Mouse (Mus musculus) hindlimb bud, embryonic 11.5 days (tissue): ENCODE measurements around the gene 4931428F04Rik.

Experiments used
- DNase-seq: peaks from one replicate; pipeline ENCODE4 v3.0.0-alpha.2; 2012; ENCODE audit warnings: low read depth, low spot score; ENCODE audit errors: extremely low spot score

Gene 4931428F04Rik

DNA sequence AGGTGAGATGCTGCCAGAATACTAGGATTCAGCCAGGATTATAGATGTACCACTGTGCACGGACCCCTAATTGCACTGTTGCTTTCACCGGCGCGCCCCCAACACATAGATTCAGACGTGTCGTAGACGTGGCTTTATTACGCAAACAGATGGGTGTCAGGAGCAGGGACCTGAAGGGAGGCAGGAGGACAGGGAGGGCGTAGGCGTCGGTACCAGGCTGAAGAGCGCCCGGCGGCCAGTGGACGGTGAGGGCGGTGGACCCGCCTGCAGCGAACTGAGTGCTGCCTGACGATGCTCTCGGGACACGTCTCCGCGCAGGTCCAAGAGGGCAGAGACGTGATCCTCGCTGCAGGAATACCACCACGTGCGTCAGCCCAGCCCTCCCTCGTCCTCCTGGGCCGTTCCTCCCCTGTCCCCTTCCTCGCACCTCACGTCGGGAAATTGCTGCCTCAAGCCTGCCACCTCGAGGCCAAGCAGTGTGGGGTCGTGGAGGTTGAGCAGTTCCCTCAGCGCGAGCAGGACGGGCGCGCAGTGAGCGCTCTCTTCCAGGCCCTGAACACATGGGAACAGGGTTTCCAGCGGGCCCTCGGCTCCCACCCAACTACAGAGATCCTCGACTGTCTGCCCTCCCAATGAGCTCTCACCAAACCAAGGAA lies at the start of gene 4931428F04Rik:
TSS of gene 4931428F04Rik (minus strand) at position 60 of the 656 bp plus-strand sequence.
- DNase-seq = no peak

DNA sequence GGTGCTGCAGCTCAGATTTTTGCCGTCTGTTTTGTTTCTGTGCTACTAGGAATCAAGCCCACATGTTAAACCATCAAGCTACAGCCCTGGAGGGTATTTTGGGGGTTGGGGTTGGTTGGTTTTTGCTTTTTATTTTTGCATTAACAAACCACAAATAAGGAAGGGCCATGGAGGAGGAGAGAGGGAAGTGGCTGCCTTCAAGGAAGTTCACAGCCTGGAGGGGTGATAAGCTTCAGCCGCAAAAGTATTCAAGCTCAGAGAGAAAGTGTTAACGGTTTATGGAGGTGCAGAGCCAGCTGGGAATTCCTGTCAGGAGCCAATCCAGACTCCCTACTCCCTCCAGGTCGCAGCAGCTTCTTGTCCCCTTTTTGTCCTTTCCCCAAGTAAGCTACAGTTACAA lies 49.3 kb upstream of the 4931428F04Rik start:
- DNase-seq = no peak

DNA sequence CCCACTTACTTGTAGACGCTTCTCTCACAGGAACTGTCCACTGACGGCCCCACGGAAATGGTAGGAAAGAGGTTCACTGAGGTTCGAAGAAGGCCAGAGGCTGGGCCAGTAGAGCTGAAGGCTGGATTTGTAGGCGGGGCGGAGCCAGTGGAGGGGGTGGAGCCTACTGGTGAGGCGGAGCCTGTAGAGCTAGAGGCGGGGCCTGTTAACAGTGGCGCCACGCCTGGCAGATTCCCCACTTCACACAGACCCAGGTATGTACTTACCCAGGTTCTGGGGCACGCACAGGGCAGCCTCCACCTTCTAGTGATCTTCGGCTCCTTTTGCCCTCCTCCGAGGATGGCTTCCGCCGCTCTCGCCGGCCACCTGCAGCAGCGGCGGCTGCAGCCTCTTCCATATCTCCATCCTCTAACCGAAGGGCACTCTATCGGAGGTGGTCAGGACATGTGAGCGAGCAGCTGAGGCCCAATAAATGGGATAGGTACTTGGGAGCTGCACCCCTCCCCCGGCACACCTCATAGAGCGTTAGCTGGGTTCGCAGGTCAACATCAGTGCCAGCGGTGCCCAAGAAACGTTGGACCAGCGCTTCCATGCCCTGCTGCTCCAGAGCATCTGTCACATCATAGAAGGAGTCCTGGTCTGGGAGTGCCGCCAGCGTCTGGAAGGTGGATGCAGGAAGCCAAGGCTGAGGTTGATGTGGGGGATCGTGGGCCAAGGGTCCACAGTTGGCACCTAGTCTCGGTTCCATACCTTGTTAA lies 46.9 kb upstream of the 4931428F04Rik start:
- no peak for DNase-seq

- DNase-seq = no peak
Observed at GRCm38 (mm10) chr8:105332523-105332922, 42.9 kb upstream of the 4931428F04Rik start.

GRCm38 (mm10) chr8:105331931-105332330 lies 42.3 kb upstream of the 4931428F04Rik start:
- DNase-seq = no peak

GRCm38 (mm10) chr8:105331469-105331868 lies 41.8 kb upstream of the 4931428F04Rik start:
- DNase-seq = no peak

- DNase-seq = no peak
Observed at GRCm38 (mm10) chr8:105330325-105330724, 40.7 kb upstream of the 4931428F04Rik start.

- DNase-seq = no peak
Observed at GRCm38 (mm10) chr8:105326968-105327367, 37.3 kb upstream of the 4931428F04Rik start.

DNA sequence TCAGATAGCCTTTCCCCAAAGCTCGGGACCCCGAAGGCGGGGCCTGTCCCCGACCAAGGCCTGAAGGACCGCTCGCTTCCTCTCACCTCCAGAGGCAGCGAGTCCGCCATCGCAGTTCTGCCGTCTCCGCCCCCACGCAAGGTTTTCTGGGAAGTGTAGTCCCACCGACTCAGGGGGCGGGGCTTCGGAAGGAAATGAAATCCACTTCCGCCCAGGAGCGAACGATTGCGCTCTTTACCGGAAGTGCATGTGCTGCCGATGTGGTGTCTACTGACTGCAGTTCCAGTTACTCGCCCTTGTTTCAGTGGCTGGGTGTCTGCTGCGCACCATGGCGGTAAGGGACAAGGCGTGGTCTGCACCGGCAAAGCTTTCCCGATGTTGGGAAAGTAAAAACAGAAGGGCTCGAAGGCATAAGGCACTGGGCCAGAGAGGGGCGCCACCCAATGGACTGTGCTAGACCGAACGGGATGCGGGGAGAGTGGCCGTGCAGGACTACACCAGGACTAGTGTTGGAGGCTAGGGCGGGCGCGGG lies 36.5 kb upstream of the 4931428F04Rik start, which contains the start of the genes Lrrc29 and Tmem208:
TSS of gene Lrrc29 (minus strand) at position 138 of the 532 bp plus-strand sequence.
TSS of gene Tmem208 (plus strand) at position 214 of the 532 bp plus-strand sequence.
- no peak for DNase-seq

GRCm38 (mm10) chr8:105325641-105326093 lies 36.0 kb upstream of the 4931428F04Rik start:
- DNase-seq = no peak

DNA sequence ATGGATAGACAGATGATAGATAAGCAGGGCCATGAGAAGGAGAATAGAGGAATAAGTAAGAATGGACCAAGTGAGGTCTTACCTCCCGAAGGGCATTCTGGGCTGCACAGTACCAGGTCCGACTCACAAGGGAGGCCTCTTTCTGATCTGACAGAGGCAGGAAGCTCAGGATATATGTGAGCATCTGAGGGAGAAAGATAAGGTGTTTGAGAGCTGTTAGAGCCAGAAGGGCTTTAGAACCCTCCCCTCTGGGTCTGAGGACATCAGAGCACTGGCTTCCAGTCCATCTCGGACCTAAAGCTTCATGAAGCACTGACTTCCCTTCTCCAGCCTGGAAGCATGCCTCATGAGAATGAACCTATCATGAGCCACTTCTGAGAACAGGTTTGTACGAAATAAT lies 33.5 kb upstream of the 4931428F04Rik start:
- DNase-seq = no peak

DNA sequence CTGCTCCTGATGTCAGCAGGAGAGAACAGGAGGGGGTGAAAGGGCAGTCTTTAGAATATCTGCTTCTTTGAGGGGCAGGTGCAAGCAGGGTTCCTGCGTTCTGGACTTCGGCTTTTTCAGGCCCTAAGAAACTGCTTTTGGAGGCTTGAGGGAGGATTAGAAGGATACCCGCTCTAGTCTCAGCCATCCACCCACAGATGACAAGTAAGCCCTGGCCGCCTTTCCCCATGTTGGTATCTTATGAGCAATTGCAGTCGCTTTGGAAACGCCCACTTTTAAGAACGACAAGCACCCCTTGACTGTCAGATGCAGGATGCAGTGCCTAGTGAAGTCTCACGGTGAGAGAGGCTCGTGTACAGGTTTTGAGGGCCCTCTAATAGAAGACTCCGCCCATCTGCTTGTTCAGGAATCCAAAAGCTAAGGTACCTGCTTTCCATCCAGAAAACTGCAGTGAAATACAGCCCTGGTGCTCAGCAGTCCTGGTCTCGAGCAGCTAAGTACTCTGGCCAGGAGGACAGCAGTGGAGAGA lies 29.1 kb upstream of the 4931428F04Rik start:
- DNase-seq = no peak

DNA sequence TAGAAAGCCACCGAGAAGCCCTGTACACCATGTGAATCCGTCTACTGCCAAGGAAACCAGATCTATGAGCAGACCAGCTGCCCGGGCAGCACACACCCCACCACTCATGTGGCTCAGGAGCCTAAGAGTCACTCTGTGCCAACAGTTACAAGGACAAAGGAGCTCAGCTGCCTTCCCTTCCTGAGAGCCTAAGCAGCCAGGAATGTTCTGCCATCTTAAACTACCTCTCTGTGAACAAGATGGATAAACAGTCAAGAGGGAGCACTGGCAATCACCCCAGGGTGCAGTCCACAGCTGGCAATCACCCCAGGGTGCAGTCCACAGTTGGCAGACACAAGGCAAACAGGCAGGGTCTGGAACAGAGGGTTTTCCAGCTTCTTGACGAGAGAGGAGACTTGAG lies 28.3 kb upstream of the 4931428F04Rik start:
- no peak for DNase-seq

- no peak for DNase-seq
Observed at GRCm38 (mm10) chr8:105315073-105315769, 25.6 kb upstream of the 4931428F04Rik start.

DNA sequence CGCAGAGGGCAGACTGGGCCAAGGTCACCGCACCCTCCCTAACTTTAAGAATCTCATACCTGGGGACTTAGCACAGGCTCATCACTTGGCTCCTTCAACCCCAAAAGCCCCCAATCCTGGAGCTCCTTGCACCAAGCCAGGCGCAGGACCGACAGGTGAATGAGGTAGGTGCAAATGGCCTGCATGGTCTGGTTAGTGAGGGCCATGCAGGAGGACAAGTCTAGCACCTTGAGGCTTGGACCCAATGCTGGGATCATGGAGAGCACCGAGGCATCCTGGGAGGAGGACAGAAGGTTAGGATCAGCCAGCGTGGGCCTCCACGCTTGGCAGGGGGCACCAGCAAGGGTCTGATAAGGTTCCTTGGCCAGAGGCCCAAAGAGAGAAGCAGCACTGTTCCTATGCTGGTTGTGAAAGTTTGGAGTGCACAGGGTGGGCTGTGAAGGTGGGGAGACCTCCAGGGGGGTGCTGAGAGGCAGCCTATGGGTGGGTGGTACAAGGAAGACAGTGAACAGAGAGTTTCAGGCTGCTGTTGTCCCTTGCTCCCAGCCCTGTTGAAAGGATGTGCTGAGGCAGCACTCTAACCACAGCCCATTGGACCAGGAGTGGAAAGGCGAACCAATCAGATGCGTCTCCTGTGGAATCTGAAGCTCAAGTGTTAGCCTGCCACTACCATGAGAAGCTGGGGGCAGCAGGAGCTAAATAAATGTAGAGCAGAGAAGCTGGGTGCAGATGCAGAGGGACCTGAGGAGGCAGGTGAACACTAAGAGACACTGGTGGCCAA lies 24.1 kb upstream of the 4931428F04Rik start:
- no peak for DNase-seq

DNA sequence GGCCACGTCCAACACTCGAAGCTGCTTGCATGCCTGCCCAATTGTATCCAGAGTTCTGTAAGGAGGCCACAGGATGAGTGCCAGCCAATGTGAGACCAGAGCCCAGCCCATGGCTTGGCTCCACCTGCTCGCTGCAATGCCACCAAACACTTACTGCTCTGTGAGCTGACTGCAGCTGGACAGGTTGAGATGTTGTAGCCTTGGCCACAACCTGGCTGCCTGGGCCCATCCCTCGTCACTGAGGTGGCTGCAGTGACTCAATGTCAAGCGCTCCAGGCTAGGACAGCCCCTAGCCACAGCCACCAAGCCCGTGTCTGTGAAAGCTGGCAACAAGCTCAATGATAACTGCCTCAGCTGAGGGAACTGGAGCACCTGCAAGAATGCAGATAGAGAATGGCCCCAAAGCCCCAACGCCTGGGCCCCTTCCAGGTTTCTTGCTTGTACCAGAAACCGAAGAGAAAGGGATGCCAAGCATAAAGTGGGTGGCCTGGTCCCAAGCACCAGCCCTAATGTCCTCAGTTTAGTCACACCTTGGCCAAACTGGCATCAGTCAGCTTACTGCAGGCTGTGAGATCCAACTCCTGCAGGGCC lies 23.3 kb upstream of the 4931428F04Rik start:
- no peak for DNase-seq

DNA sequence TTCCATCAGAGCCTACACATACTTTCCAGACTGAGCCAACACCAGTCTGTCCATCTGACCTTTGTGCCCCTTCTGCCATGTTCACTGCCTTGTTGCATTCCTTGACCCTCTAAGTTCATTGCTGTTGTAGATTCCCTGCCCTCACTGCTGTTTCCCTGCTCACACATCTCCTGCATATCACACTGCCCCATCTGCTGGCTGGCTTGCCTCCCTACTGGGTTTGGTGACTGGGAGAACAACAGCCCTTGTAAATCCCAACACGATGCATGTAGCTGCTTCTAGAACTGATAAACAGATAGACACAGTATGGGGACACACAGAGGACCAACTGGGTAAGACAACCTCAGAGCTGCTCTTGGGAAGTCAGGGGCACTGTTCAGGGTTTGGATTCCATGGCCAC lies 22.1 kb upstream of the 4931428F04Rik start:
- DNase-seq = no peak

- DNase-seq = no peak
Observed at GRCm38 (mm10) chr8:105310118-105310517, 20.5 kb upstream of the 4931428F04Rik start.

GRCm38 (mm10) chr8:105309142-105309847 lies 19.6 kb upstream of the 4931428F04Rik start:
- DNase-seq = no peak
